Mouse (Mus musculus) frontal cortex, postnatal 14 days (tissue): Measurements from ENCODE around the gene Flt4.
"Not testable (repeated sequence)": the region's sequence is repeated elsewhere in the genome, so short reads cannot be mapped to it uniquely, and the experiment has no call there.

Source experiments
- DNase-seq, 2 experiments: peaks; one replicate each; pipeline ENCODE4 v3.0.0; 2022; ENCODE audit warnings: low spot score in 2 of 2

The Flt4 gene

GRCm38 (mm10) chr11:49608938-49609867 lies at the start of gene Flt4:
Gene Flt4, plus strand, starts transcription at chr11:49609263.
- not testable (repeated sequence) for DNase-seq

GRCm38 (mm10) chr11:49575054-49575453 lies 34.0 kb upstream of the Flt4 start:
- not testable (repeated sequence) for DNase-seq

GRCm38 (mm10) chr11:49580452-49580851 lies 28.6 kb upstream of the Flt4 start:
- DNase-seq = not testable (repeated sequence)

- no peak for DNase-seq
These were observed 18.9 kb upstream of the Flt4 start for GRCm38 (mm10) chr11:49590213-49590612.

- not testable (repeated sequence) for DNase-seq
These were observed 11.9 kb upstream of the Flt4 start for GRCm38 (mm10) chr11:49597149-49597548.

GRCm38 (mm10) chr11:49608306-49608705 lies 757 bp upstream of the Flt4 start:
- DNase-seq = not testable (repeated sequence)

- DNase-seq = not testable (repeated sequence)
These were observed 1.1 kb downstream of the Flt4 start for GRCm38 (mm10) chr11:49609868-49610824.

- DNase-seq = not testable (repeated sequence)
These were observed 2.3 kb downstream of the Flt4 start for GRCm38 (mm10) chr11:49611349-49611748.

GRCm38 (mm10) chr11:49612154-49612553 lies 3.1 kb downstream of the Flt4 start:
- DNase-seq = no peak

- DNase-seq = no peak
These were observed 4.3 kb downstream of the Flt4 start for GRCm38 (mm10) chr11:49613349-49613748.

GRCm38 (mm10) chr11:49615856-49616725 lies 7.0 kb downstream of the Flt4 start:
- no peak for DNase-seq

GRCm38 (mm10) chr11:49618476-49618875 lies 9.4 kb downstream of the Flt4 start:
- DNase-seq = no peak

- DNase-seq = no peak
These were observed 12.9 kb downstream of the Flt4 start for GRCm38 (mm10) chr11:49621953-49622352.

- DNase-seq = no peak
These were observed 15.1 kb downstream of the Flt4 start for GRCm38 (mm10) chr11:49624156-49624555.

- DNase-seq = no peak
These were observed 16.8 kb downstream of the Flt4 start for GRCm38 (mm10) chr11:49625863-49626262.

- no peak for DNase-seq
These were observed 17.7 kb downstream of the Flt4 start for GRCm38 (mm10) chr11:49626748-49627147.

GRCm38 (mm10) chr11:49631154-49631553 lies 22.1 kb downstream of the Flt4 start:
- DNase-seq = no peak

GRCm38 (mm10) chr11:49632256-49632655 lies 23.2 kb downstream of the Flt4 start:
- no peak for DNase-seq

GRCm38 (mm10) chr11:49634101-49634500 lies 25.0 kb downstream of the Flt4 start:
- no peak for DNase-seq

- DNase-seq = no peak
These were observed 26.6 kb downstream of the Flt4 start for GRCm38 (mm10) chr11:49635671-49636070.

- no peak for DNase-seq
These were observed 27.4 kb downstream of the Flt4 start for GRCm38 (mm10) chr11:49636449-49636848.
